Mouse (Mus musculus) heart, postnatal 0 days (tissue): Measurements from ENCODE around the gene Lrrc25.

Experiments
- CTCF ChIP-seq: IDR thresholded peaks from 2 replicates; pipeline ENCODE4 v1.5.1; 2016; ENCODE audit warnings: antibody characterized with exemption, control low read depth, low read depth
- EP300 ChIP-seq: IDR thresholded peaks from 2 replicates; pipeline ENCODE4 v1.6.1; 2016; ENCODE audit warnings: antibody characterized with exemption, low read depth

- no peak for TF ChIP-seq CTCF
- no peak for TF ChIP-seq EP300
Observed at GRCm38 (mm10) chr8:70643019-70643418, 27.1 kb downstream of the Lrrc25 start.
